Mouse (Mus musculus) midbrain, embryonic 15.5 days (tissue): ENCODE measurements around the gene Tob1. TPM values are rescaled to one million over a fixed set of nuclear protein-coding genes. Genes with fewer than 3 reads are reported as not detected.

Experiments
- ATAC-seq: fragments of 200-750 bp; cut with Nextera tagmentation; replicated peaks from 2 replicates; pipeline ENCODE4 v1.8.0; 2017; ENCODE audit warnings: moderate TSS enrichment
- H3K27ac ChIP-seq: fragments of 300-500 bp; sonication (generic); 2 replicates; pipeline ENCODE4 v1.5.1; 2015; ENCODE audit warnings: mild to moderate bottlenecking, inconsistent platforms
- H3K27me3 ChIP-seq: fragments of 300-500 bp; sonication (generic); replicated peaks from 2 replicates; pipeline ENCODE4 v1.6.1; 2015; ENCODE audit warnings: inconsistent platforms
- H3K36me3 ChIP-seq: fragments of 300-500 bp; sonication (generic); replicated peaks from 2 replicates; pipeline ENCODE4 v1.6.1; 2015; ENCODE audit warnings: inconsistent platforms
- H3K4me1 ChIP-seq: fragments of 300-500 bp; sonication (generic); 2 replicates; pipeline ENCODE4 v1.6.1; 2015; ENCODE audit warnings: inconsistent platforms
- H3K4me2 ChIP-seq: fragments of 300-500 bp; sonication (generic); 2 replicates; pipeline ENCODE4 v1.6.1; 2015; ENCODE audit warnings: inconsistent platforms, mild to moderate bottlenecking, moderate library complexity
- H3K4me3 ChIP-seq: fragments of 300-500 bp; sonication (generic); 2 replicates; pipeline ENCODE4 v1.5.1; 2015; ENCODE audit warnings: mild to moderate bottlenecking, inconsistent platforms
- H3K9ac ChIP-seq: fragments of 300-500 bp; sonication (generic); 2 replicates; pipeline ENCODE4 v1.6.1; 2015; ENCODE audit warnings: mild to moderate bottlenecking, inconsistent platforms
- H3K9me3 ChIP-seq: fragments of 300-500 bp; sonication (generic); 2 replicates; pipeline ENCODE4 v1.6.1; 2016; ENCODE audit warnings: inconsistent platforms
- WGBS: fragments of 180-500 bp; shearing (Covaris S2); methylation state at CpG from one replicate; pipeline ENCODE4 v1.1.7; 2015; ENCODE audit warnings: mixed read lengths; 5-methylcytosine and 5-hydroxymethylcytosine counted together
- polyA plus RNA-seq: library from polyadenylated mRNA; unstranded; fragments of >200 nt; fragmentation: Nextera tagmentation; extraction: Ambion mirVana; gene quantifications from 2 replicates; pipeline ENCODE4 v1.2.1, GENCODE M21; 2015

The Tob1 gene
- polyA plus RNA-seq, 1 experiment from 2014 or later = 27.3 TPM

GRCm38 (mm10) chr11:94236074-94236473, 24.8 kb downstream of the Tob1 start:
- Histone ChIP-seq H3K27ac (peak overlapping the region; percentile 73), H3K27me3 (no peaks in the 10 kb centered on the region), H3K4me2 (no peak overlapping the region), H3K4me3 (no peak overlapping the region), H3K9ac (no peak overlapping the region), H3K4me1 (peaks cover 7% of the 10 kb centered on the region), H3K36me3 (no peaks in the 10 kb centered on the region), H3K9me3 (no peaks in the 10 kb centered on the region)
- WGBS = 25% methylated on average over 3 of the region's 3 CpGs
- peak; percentile 83 for ATAC-seq

DNA sequence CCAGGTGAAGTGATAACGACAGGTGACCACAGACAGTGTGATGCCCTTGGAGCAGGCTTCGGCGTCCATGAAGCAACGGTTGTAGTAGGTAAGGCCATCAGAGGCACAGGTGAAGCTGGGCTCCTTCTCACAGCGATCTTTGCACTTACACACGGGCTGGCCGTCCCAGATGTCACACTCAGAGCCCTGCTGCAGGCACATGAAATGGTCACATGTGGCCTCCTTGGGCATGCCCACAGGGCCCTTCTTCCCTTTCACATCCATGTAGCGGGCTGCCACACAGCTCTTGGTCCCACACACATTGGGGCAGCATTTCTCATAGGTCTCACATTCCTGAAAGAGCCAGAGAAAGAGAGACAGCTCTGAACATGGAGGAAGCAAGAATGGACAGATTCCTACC, 27.5 kb downstream of the Tob1 start:
- peaks cover 24% of the 10 kb centered on the region for H3K4me1 ChIP-seq
- H3K9ac ChIP-seq = no peak overlapping the region
- no peaks in the 10 kb centered on the region for H3K36me3 ChIP-seq
- no peak overlapping the region for H3K4me3 ChIP-seq
- no peak overlapping the region for H3K27ac ChIP-seq
- 93% methylated on average over 8 of the region's 8 CpGs for WGBS
- H3K4me2 ChIP-seq = no peak overlapping the region
- no peak for ATAC-seq
- no peaks in the 10 kb centered on the region for H3K9me3 ChIP-seq
- H3K27me3 ChIP-seq = no peaks in the 10 kb centered on the region

GRCm38 (mm10) chr11:94239706-94240105, 28.5 kb downstream of the Tob1 start:
- Histone ChIP-seq H3K27ac (no peak overlapping the region), H3K4me1 (peaks cover 28% of the 10 kb centered on the region), H3K4me2 (no peak overlapping the region), H3K36me3 (no peaks in the 10 kb centered on the region), H3K9ac (no peak overlapping the region), H3K4me3 (no peak overlapping the region), H3K27me3 (no peaks in the 10 kb centered on the region), H3K9me3 (no peaks in the 10 kb centered on the region)
- 25% methylated on average over 9 of the region's 9 CpGs for WGBS
- ATAC-seq = no peak

DNA sequence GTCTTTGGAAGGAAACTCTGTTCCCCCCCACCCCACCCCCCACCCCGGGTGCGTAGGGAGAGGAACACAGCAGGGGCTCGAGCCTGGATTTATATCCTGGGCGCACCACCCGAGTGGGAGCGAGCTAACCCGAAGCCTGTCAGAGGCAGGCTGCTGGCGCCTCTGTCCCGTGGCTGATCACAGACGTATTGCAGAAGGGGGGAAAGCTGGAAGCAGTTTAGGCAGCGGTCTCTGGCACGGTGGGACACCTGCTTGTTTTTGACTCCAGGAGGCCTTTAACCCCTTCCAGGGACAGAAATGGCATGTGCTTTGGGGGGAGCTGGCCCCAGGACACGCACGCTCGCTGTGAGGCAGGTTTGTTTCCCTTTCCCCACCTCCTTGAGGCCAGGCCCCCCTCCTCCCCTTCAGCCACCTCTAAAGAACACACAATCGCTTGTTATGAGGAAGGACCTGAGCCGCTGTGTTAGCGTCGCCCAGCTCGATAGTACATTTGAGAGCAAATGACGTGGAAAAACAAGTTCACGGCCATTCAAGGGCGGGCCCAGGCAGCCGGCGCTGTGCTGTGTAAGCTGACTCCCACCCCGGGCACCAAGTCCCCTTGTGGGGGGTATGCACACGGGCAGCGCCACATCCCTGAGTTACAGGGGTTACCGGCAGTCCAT, 31.6 kb downstream of the Tob1 start:
- 0 out of 2 replicates have a peak, but pooled peaks have one; percentile 29 for ATAC-seq
- H3K27ac ChIP-seq = peak overlapping the region; percentile 2; the same call in 1 of the 2 replicates

DNA sequence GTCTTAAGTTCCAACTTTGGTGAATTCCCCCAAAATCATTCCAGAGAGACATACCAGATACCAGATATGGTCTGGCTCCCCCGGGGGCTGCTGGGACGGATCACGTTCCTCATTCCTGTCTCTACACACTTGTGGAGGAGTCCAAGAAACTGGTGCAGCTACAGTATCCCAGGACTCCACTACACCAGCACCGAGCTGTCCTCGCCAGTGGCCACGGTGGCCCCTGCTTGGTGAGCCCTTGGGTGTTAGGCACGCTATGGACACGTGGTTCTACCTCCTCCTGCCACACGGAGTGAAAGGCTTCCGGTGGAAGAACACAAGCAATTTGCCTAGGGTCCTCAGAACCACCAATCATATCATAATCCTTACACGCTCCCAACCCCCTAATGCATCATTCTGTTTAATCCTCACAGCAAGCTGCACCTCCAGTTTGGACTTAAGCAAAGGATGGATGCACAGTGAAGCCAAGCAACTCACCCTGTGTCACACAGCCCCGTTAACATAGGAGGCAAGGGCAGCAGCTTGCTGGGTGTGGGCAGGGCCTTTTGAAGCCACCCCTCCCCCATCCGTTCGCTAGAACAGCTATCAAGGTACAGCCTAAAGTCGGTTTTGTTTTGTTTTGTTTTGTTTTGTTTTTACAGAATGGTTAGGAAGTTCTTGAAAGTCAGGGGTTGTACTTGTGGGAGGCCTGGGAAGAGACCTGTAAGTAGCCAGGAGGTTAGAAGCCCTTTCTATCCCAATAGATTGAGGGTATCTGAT, 32.3 kb downstream of the Tob1 start:
- H3K9me3 ChIP-seq = no peaks in the 10 kb centered on the region
- H3K27me3 ChIP-seq = no peaks in the 10 kb centered on the region
- ATAC-seq = no peak
- peaks cover 30% of the 10 kb centered on the region for H3K4me1 ChIP-seq
- H3K27ac ChIP-seq = peak overlapping the region; percentile 2; the same call in 1 of the 2 replicates
- H3K9ac ChIP-seq = no peak overlapping the region
- WGBS = 27% methylated on average over 15 of the region's 15 CpGs
- 0 out of 2 replicates have a peak overlapping the region, but pooled peaks have one; percentile 15 for H3K4me3 ChIP-seq
- H3K36me3 ChIP-seq = no peaks in the 10 kb centered on the region
- peak overlapping the region; percentile 29 for H3K4me2 ChIP-seq

More for the DNA sequence above, 31.6 kb downstream of the Tob1 start:
- peak overlapping the region; percentile 4; the same call in 1 of the 2 replicates for H3K9ac ChIP-seq
- peak overlapping the region; percentile 29 for H3K4me2 ChIP-seq
- H3K27me3 ChIP-seq = no peaks in the 10 kb centered on the region
- 5% methylated on average over 29 of the region's 29 CpGs for WGBS
- H3K9me3 ChIP-seq = no peaks in the 10 kb centered on the region
- H3K36me3 ChIP-seq = no peaks in the 10 kb centered on the region
- peaks cover 30% of the 10 kb centered on the region for H3K4me1 ChIP-seq
- H3K4me3 ChIP-seq = peak overlapping the region; percentile 15; the same call in 1 of the 2 replicates

DNA sequence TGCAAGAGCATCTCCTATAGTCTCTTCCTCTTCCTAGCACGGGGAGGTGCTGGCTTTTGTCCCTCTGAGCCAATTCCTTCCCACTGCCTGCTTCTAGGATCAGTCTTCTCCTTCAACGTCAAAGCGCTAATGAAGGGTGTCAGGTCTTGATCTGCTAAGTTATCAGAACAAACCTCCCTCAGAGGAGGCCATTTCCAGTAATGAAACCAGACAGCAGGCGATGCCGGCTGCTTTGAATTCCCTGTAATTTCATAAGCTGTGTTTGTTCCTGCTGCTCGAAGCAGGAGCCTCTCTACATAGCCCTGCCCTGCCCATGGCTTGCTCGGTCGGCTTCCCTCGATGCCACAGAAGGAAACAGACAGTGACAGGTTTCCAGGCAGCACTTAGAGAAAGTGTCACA, 33.1 kb downstream of the Tob1 start:
- Histone ChIP-seq H3K27ac (no peak overlapping the region), H3K9ac (no peak overlapping the region), H3K9me3 (no peaks in the 10 kb centered on the region), H3K4me1 (peaks cover 30% of the 10 kb centered on the region), H3K36me3 (no peaks in the 10 kb centered on the region), H3K27me3 (no peaks in the 10 kb centered on the region), H3K4me2 (no peak overlapping the region), H3K4me3 (no peak overlapping the region)
- ATAC-seq = no peak
- WGBS = 39% methylated on average over 9 of the region's 9 CpGs

GRCm38 (mm10) chr11:94245955-94246788, 34.9 kb downstream of the Tob1 start, which contains the start of gene Wfikkn2:
Gene Wfikkn2 (minus strand): TSS chr11:94246005.
- ATAC-seq = peak; percentile 68; the same call in 1 of the 2 replicates
- Histone ChIP-seq H3K4me3 (no peak within 1 kb of the TSS), H3K4me1 (peaks cover 30% of the 10 kb centered on the region), H3K36me3 (no peaks in the 10 kb centered on the region), H3K27ac (peak within 1 kb of the TSS; percentile 53), H3K9me3 (no peaks in the 10 kb centered on the region), H3K9ac (no peak within 1 kb of the TSS), H3K4me2 (no peak within 1 kb of the TSS), H3K27me3 (no peaks in the 10 kb centered on the region)
- WGBS = 36% methylated on average over 17 of the region's 17 CpGs

- Histone ChIP-seq H3K4me1 (peaks cover 30% of the 10 kb centered on the region), H3K27me3 (no peaks in the 10 kb centered on the region), H3K9ac (no peak overlapping the region), H3K27ac (peak overlapping the region; percentile 53; the same call in 1 of the 2 replicates), H3K4me3 (no peak overlapping the region), H3K36me3 (no peaks in the 10 kb centered on the region), H3K9me3 (no peaks in the 10 kb centered on the region), H3K4me2 (no peak overlapping the region)
- ATAC-seq = no peak
- 55% methylated on average over 8 of the region's 8 CpGs for WGBS
Measured at GRCm38 (mm10) chr11:94246789-94247061, 35.5 kb downstream of the Tob1 start.

- Histone ChIP-seq H3K27ac (no peak overlapping the region), H3K4me3 (no peak overlapping the region), H3K4me2 (no peak overlapping the region), H3K9ac (no peak overlapping the region), H3K9me3 (no peaks in the 10 kb centered on the region), H3K4me1 (0 out of 2 replicates have a peak, but pooled peaks cover 3% of the 10 kb centered on the region), H3K27me3 (no peaks in the 10 kb centered on the region), H3K36me3 (no peaks in the 10 kb centered on the region)
- WGBS = 87% methylated on average over 9 of the region's 9 CpGs
- no peak for ATAC-seq
Measured at GRCm38 (mm10) chr11:94253156-94253555, 41.9 kb downstream of the Tob1 start.

GRCm38 (mm10) chr11:94253691-94254090, 42.4 kb downstream of the Tob1 start:
- 0 out of 2 replicates have a peak, but pooled peaks cover 3% of the 10 kb centered on the region for H3K4me1 ChIP-seq
- WGBS = 88% methylated on average over 10 of the region's 10 CpGs
- no peak for ATAC-seq
- H3K9me3 ChIP-seq = no peaks in the 10 kb centered on the region
- H3K4me3 ChIP-seq = no peak overlapping the region
- no peak overlapping the region for H3K4me2 ChIP-seq
- no peak overlapping the region for H3K27ac ChIP-seq
- no peak overlapping the region for H3K9ac ChIP-seq
- no peaks in the 10 kb centered on the region for H3K27me3 ChIP-seq
- no peaks in the 10 kb centered on the region for H3K36me3 ChIP-seq

DNA sequence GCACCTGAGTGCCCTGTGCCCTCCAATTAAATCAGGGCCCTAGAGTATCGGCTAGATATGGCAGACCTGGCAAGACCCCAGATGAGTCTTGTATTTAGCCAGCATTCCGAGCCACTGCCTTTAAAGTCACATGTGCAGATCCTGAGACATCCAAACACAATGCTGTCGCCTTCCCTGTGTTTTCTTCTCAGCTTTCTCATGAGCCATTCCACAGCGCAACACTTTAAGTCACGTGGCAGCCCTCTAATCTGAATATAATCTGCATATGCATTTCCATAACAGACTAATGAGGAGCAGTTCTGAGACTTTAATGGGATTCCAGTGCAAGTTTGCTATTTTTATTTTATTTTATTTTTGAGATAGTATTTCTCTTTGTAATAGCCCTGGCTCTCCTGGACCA, 44.5 kb downstream of the Tob1 start:
- Histone ChIP-seq H3K4me2 (no peak overlapping the region), H3K36me3 (no peaks in the 10 kb centered on the region), H3K9me3 (no peaks in the 10 kb centered on the region), H3K4me1 (0 out of 2 replicates have a peak, but pooled peaks cover 3% of the 10 kb centered on the region), H3K4me3 (no peak overlapping the region), H3K9ac (no peak overlapping the region), H3K27me3 (no peaks in the 10 kb centered on the region), H3K27ac (no peak overlapping the region)
- WGBS = 56% methylated on average over 5 of the region's 5 CpGs
- no peak for ATAC-seq

DNA sequence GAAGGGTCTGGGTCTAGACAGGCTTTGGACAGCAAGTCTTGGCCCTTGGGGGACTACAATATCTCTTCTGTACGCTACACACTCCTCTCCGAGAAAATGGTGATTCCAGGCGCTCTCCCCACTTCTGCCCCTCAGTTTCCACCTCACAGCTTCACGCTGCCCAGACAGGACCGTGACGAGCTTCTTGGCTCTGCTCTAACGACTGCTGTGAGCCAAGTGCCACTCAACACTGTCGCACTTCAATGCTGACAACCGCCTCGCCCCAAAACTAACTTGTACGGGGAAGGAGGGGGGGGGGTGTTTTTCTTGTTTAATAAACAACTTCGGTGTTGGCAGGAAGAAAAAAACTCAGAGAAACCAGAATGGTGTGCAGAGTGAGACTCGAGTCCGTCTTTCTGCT, 46.7 kb downstream of the Tob1 start:
- 0 out of 2 replicates have a peak, but pooled peaks cover 3% of the 10 kb centered on the region for H3K4me1 ChIP-seq
- no peaks in the 10 kb centered on the region for H3K27me3 ChIP-seq
- no peaks in the 10 kb centered on the region for H3K9me3 ChIP-seq
- WGBS = 67% methylated on average over 14 of the region's 14 CpGs
- no peak overlapping the region for H3K4me3 ChIP-seq
- no peak overlapping the region for H3K4me2 ChIP-seq
- ATAC-seq = no peak
- no peak overlapping the region for H3K27ac ChIP-seq
- no peaks in the 10 kb centered on the region for H3K36me3 ChIP-seq
- no peak overlapping the region for H3K9ac ChIP-seq
